Mouse (Mus musculus) MEL (cell line): ENCODE data around the gene Med7. TPM values are rescaled to one million over a fixed set of nuclear protein-coding genes. Genes with fewer than 3 reads are reported as not detected.

Source experiments
- DNase-seq: peaks from one replicate; pipeline ENCODE4 v3.0.0; 2011; ENCODE audit warnings: low read depth, low spot score
- H3K27ac ChIP-seq: 2 replicates; pipeline ENCODE4 v1.5.1; 2012; ENCODE audit warnings: low read depth, mild to moderate bottlenecking, control low read depth, low read length, moderate library complexity; ENCODE audit not compliant: control insufficient read depth
- H3K27me3 ChIP-seq, 2 experiments: fragments of 150-350 bp in 1 of 2; sonication (generic) in 1 of 2; 2 replicates each; pipeline ENCODE4 v1.6.1; 2012; ENCODE audit warnings: low read length in 2 of 2, mild to moderate bottlenecking in 2 of 2, improper control_type of control experiment in 1 of 2, moderate library complexity in 1 of 2; ENCODE audit not compliant: insufficient read depth in 2 of 2, control insufficient read depth in 1 of 2
- H3K36me3 ChIP-seq, 2 experiments: 2 replicates each; pipeline ENCODE4 v1.6.1; 2012 to 2014; ENCODE audit warnings: low read length in 2 of 2, improper control_type of control experiment in 1 of 2, inconsistent platforms in 1 of 2, mild to moderate bottlenecking in 1 of 2; ENCODE audit not compliant: insufficient read depth in 2 of 2, control insufficient read depth in 1 of 2
- H3K4me1 ChIP-seq, 2 experiments: fragments of 150-350 bp in 1 of 2; sonication (generic) in 1 of 2; 2 replicates each; pipeline ENCODE4 v1.6.1; 2012; ENCODE audit warnings: low read length in 2 of 2, improper control_type of control experiment in 1 of 2, mild to moderate bottlenecking in 1 of 2; ENCODE audit not compliant: insufficient read depth in 2 of 2, control insufficient read depth in 1 of 2
- H3K4me3 ChIP-seq, 2 experiments: fragments of 150-350 bp in 1 of 2; sonication (generic) in 1 of 2; 2 replicates each; pipeline ENCODE4 v1.5.1; 2012; ENCODE audit warnings: low read depth in 2 of 2, low read length in 2 of 2, mild to moderate bottlenecking in 2 of 2, moderate library complexity in 2 of 2, control low read depth in 1 of 2, improper control_type of control experiment in 1 of 2; ENCODE audit not compliant: control insufficient read depth in 1 of 2, insufficient read depth in 1 of 2
- H3K79me2 ChIP-seq: 2 replicates; pipeline ENCODE4 v1.6.1; 2012; ENCODE audit warnings: mild to moderate bottlenecking, low read length, moderate library complexity; ENCODE audit not compliant: control insufficient read depth, poor library complexity, insufficient read depth
- H3K9ac ChIP-seq: 2 replicates; pipeline ENCODE4 v1.6.1; 2012; ENCODE audit warnings: low read depth, mild to moderate bottlenecking, control low read depth, low read length, moderate library complexity; ENCODE audit not compliant: control insufficient read depth, poor library complexity, severe bottlenecking
- H3K9me3 ChIP-seq: fragments of 150-350 bp; sonication (generic); replicated peaks from 2 replicates; pipeline ENCODE4 v1.6.1; 2012; ENCODE audit warnings: mild to moderate bottlenecking, low read length, improper control_type of control experiment, moderate library complexity; ENCODE audit not compliant: insufficient read depth
- BHLHE40 ChIP-seq: IDR thresholded peaks from 2 replicates; pipeline ENCODE4 v1.6.1; 2012; ENCODE audit warnings: low read depth, mild to moderate bottlenecking, inconsistent platforms, low read length, improper control_type of control experiment, borderline replicate concordance
- CHD1 ChIP-seq: IDR thresholded peaks from 2 replicates; pipeline ENCODE4 v1.6.1; 2012; ENCODE audit warnings: low read depth, mild to moderate bottlenecking, inconsistent platforms, low read length, improper control_type of control experiment
- CHD2 ChIP-seq: IDR thresholded peaks from 2 replicates; pipeline ENCODE4 v1.6.1; 2011; ENCODE audit warnings: low read length, improper control_type of control experiment
- CTCF ChIP-seq, 3 experiments: IDR thresholded peaks in 2 of 3; conservative IDR thresholded peaks in 1 of 3; 2 replicates each; pipeline ENCODE4 v1.5.1; 2011 to 2012; ENCODE audit warnings: low read length in 3 of 3, low read depth in 2 of 3, mild to moderate bottlenecking in 2 of 3, improper control_type of control experiment in 1 of 3, inconsistent platforms in 1 of 3, mixed read lengths in 1 of 3, moderate library complexity in 1 of 3; ENCODE audit not compliant: control insufficient read depth in 1 of 3, insufficient read depth in 1 of 3, poor library complexity in 1 of 3, severe bottlenecking in 1 of 3
- E2F4 ChIP-seq: IDR thresholded peaks from 2 replicates; pipeline ENCODE4 v1.6.1; 2011; ENCODE audit warnings: low read depth, low read length, improper control_type of control experiment, borderline replicate concordance
- ELF1 ChIP-seq: IDR thresholded peaks from 2 replicates; pipeline ENCODE4 v1.6.1; 2014; ENCODE audit warnings: low read depth, mild to moderate bottlenecking, inconsistent platforms, low read length, improper control_type of control experiment, moderate library complexity
- EP300 ChIP-seq, 2 experiments: IDR thresholded peaks; 2 replicates each; pipeline ENCODE4 v1.6.1; 2011; ENCODE audit warnings: improper control_type of control experiment in 2 of 2, low read length in 2 of 2, low read depth in 1 of 2, mild to moderate bottlenecking in 1 of 2
- ETS1 ChIP-seq: IDR thresholded peaks from 2 replicates; pipeline ENCODE4 v1.6.1; 2012; ENCODE audit warnings: low read depth, mild to moderate bottlenecking, inconsistent platforms, low read length, improper control_type of control experiment, moderate library complexity
- GABPA ChIP-seq: IDR thresholded peaks from 2 replicates; pipeline ENCODE4 v1.6.1; 2012; ENCODE audit warnings: low read depth, mild to moderate bottlenecking, inconsistent platforms, low read length, improper control_type of control experiment, moderate library complexity
- GATA1 ChIP-seq: IDR thresholded peaks from 2 replicates; pipeline ENCODE4 v1.6.1; 2011; ENCODE audit warnings: low read depth, low read length, improper control_type of control experiment
- HCFC1 ChIP-seq: IDR thresholded peaks from 2 replicates; pipeline ENCODE4 v1.6.1; 2012; ENCODE audit warnings: low read depth, mild to moderate bottlenecking, inconsistent platforms, low read length, improper control_type of control experiment, moderate library complexity
- JUND ChIP-seq: IDR thresholded peaks from 2 replicates; pipeline ENCODE4 v1.6.1; 2011; ENCODE audit warnings: low read depth, mild to moderate bottlenecking, improper control_type of control experiment, low read length
- KAT2A ChIP-seq: conservative IDR thresholded peaks from 2 replicates; pipeline ENCODE4 v1.6.1; 2012; ENCODE audit warnings: low read depth, low read length, improper control_type of control experiment, inconsistent platforms
- MAFK ChIP-seq: IDR thresholded peaks from 2 replicates; pipeline ENCODE4 v1.6.1; 2011; ENCODE audit warnings: low read depth, mild to moderate bottlenecking, low read length, improper control_type of control experiment, borderline replicate concordance
- MAX ChIP-seq: IDR thresholded peaks from 2 replicates; pipeline ENCODE4 v1.6.1; 2011; ENCODE audit warnings: low read length, improper control_type of control experiment
- MAZ ChIP-seq: IDR thresholded peaks from 2 replicates; pipeline ENCODE4 v1.6.1; 2012; ENCODE audit warnings: low read depth, mild to moderate bottlenecking, inconsistent platforms, low read length, improper control_type of control experiment
- MEF2A ChIP-seq: IDR thresholded peaks from 2 replicates; pipeline ENCODE4 v1.6.1; 2014; ENCODE audit warnings: low read depth, mild to moderate bottlenecking, inconsistent platforms, low read length, improper control_type of control experiment; ENCODE audit not compliant: poor library complexity, insufficient replicate concordance, severe bottlenecking; ENCODE audit errors: extremely low read depth
- MXI1 ChIP-seq: IDR thresholded peaks from 2 replicates; pipeline ENCODE4 v1.6.1; 2011; ENCODE audit warnings: mild to moderate bottlenecking, low read depth, low read length, improper control_type of control experiment
- MYB ChIP-seq: IDR thresholded peaks from 2 replicates; pipeline ENCODE4 v1.6.1; 2011; ENCODE audit warnings: mild to moderate bottlenecking, low read depth, low read length, improper control_type of control experiment
- MYC ChIP-seq: IDR thresholded peaks from 2 replicates; pipeline ENCODE4 v1.6.1; 2011; ENCODE audit warnings: low read depth, mild to moderate bottlenecking, low read length, improper control_type of control experiment, moderate library complexity
- NELFE ChIP-seq: IDR thresholded peaks from 2 replicates; pipeline ENCODE4 v1.6.1; 2011; ENCODE audit warnings: low read depth, low read length, improper control_type of control experiment
- NRF1 ChIP-seq: IDR thresholded peaks from 2 replicates; pipeline ENCODE4 v1.6.1; 2014; ENCODE audit warnings: low read depth, mild to moderate bottlenecking, inconsistent platforms, low read length, improper control_type of control experiment, moderate library complexity; ENCODE audit not compliant: poor library complexity, insufficient read depth, severe bottlenecking
- POLR2A ChIP-seq, 2 experiments: IDR thresholded peaks; 2 replicates each; pipeline ENCODE4 v1.6.1; 2011 to 2012; ENCODE audit warnings: low read length in 2 of 2, mild to moderate bottlenecking in 2 of 2, control low read depth in 1 of 2, improper control_type of control experiment in 1 of 2, low read depth in 1 of 2, moderate library complexity in 1 of 2; ENCODE audit not compliant: control insufficient read depth in 1 of 2, insufficient read depth in 1 of 2, poor library complexity in 1 of 2
- POLR2AphosphoS2 ChIP-seq: IDR thresholded peaks from 2 replicates; pipeline ENCODE4 v1.6.1; 2011; ENCODE audit warnings: low read length, improper control_type of control experiment
- POLR2AphosphoS5 ChIP-seq: IDR thresholded peaks from 2 replicates; pipeline ENCODE4 v1.6.1; 2012; ENCODE audit warnings: low read depth, borderline replicate concordance, mild to moderate bottlenecking, inconsistent platforms, low read length, moderate library complexity, mixed read lengths
- RAD21 ChIP-seq: IDR thresholded peaks from 2 replicates; pipeline ENCODE4 v1.6.1; 2011; ENCODE audit warnings: mild to moderate bottlenecking, low read depth, low read length, improper control_type of control experiment
- RCOR1 ChIP-seq: IDR thresholded peaks from 2 replicates; pipeline ENCODE4 v1.6.1; 2012; ENCODE audit warnings: low read depth, mild to moderate bottlenecking, inconsistent platforms, low read length, improper control_type of control experiment
- SMC3 ChIP-seq: IDR thresholded peaks from 2 replicates; pipeline ENCODE4 v1.6.1; 2011; ENCODE audit warnings: low read depth, low read length, improper control_type of control experiment
- TAL1 ChIP-seq: IDR thresholded peaks from 2 replicates; pipeline ENCODE4 v1.6.1; 2012; ENCODE audit warnings: mild to moderate bottlenecking, inconsistent platforms, low read length, moderate library complexity, mixed read lengths
- TBP ChIP-seq: IDR thresholded peaks from 2 replicates; pipeline ENCODE4 v1.8.0; 2011; ENCODE audit warnings: low read depth, low read length, improper control_type of control experiment
- TCF12 ChIP-seq: IDR thresholded peaks from 2 replicates; pipeline ENCODE4 v1.6.1; 2014; ENCODE audit warnings: low read depth, mild to moderate bottlenecking, inconsistent platforms, low read length, improper control_type of control experiment, moderate library complexity
- UBTF ChIP-seq: IDR thresholded peaks from 2 replicates; pipeline ENCODE4 v1.6.1; 2012; ENCODE audit warnings: low read depth, mild to moderate bottlenecking, inconsistent platforms, low read length, improper control_type of control experiment, moderate library complexity, borderline replicate concordance; ENCODE audit not compliant: insufficient read depth
- USF1 ChIP-seq: IDR thresholded peaks from 2 replicates; pipeline ENCODE4 v1.6.1; 2014; ENCODE audit warnings: low read depth, mild to moderate bottlenecking, inconsistent platforms, low read length, improper control_type of control experiment, moderate library complexity
- USF2 ChIP-seq, 2 experiments: IDR thresholded peaks; 2 replicates each; pipeline ENCODE4 v1.6.1; 2011 to 2012; ENCODE audit warnings: improper control_type of control experiment in 2 of 2, low read length in 2 of 2, borderline replicate concordance in 1 of 2, inconsistent platforms in 1 of 2, low read depth in 1 of 2, mild to moderate bottlenecking in 1 of 2; ENCODE audit not compliant: insufficient read depth in 1 of 2
- ZC3H11A ChIP-seq: IDR thresholded peaks from 2 replicates; pipeline ENCODE4 v1.6.1; 2012; ENCODE audit warnings: low read depth, mild to moderate bottlenecking, inconsistent platforms, low read length, improper control_type of control experiment
- ZKSCAN1 ChIP-seq: IDR thresholded peaks from 2 replicates; pipeline ENCODE4 v1.6.1; 2012; ENCODE audit warnings: low read depth, mild to moderate bottlenecking, inconsistent platforms, low read length, improper control_type of control experiment, moderate library complexity
- ZMIZ1 ChIP-seq: IDR thresholded peaks from 2 replicates; pipeline ENCODE4 v1.6.1; 2012; ENCODE audit warnings: low read depth, mild to moderate bottlenecking, inconsistent platforms, low read length, improper control_type of control experiment, moderate library complexity
- ZNF384 ChIP-seq: IDR thresholded peaks from 2 replicates; pipeline ENCODE4 v1.6.1; 2012; ENCODE audit warnings: low read depth, mild to moderate bottlenecking, inconsistent platforms, low read length, improper control_type of control experiment
- polyA plus RNA-seq, 2 experiments: library from polyadenylated mRNA; stranded (reverse) in 1 of 2; unstranded in 1 of 2; fragments of >175 nt in 1 of 2; fragments of >200 nt in 1 of 2; gene quantifications; 2 replicates each; pipeline versions ENCODE4 v1.2.1 to v1.2.4; 2012; ENCODE audit warnings: low replicate concordance in 2 of 2, low read depth in 1 of 2; ENCODE audit not compliant: insufficient read length in 2 of 2, insufficient read depth in 1 of 2, missing spikeins in 1 of 2
- total RNA-seq: library from RNA; depleted of rRNA; stranded (reverse); fragments of 300-350 nt; gene quantifications from 2 replicates; pipeline ENCODE4 v1.2.3, GENCODE M21; 2012

Gene Med7
- total and polyA plus RNA-seq, 3 experiments: 56.5 to 57.8 TPM; not detected in 1

DNA sequence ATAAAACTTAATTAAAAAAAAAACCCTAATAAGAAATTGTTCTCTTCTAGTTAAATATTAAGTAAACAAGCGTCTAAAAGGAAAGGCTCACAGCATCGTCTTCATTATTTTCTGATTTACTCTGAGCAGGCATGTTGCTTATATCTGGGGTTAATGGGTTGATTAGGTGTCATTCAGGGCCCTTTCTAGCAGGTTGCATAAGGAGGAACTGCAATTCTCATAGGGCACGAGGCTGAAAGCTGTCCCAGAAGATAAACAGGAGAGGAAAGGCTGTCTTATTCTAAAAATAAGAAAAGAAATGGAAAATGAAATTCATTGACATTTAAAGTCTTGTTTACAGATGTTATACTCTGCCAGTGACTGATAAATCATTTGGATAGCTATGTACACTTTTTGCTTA is 23.2 kb downstream of the Med7 start:
- peak; percentile 54 for DNase-seq
- Histone ChIP-seq H3K36me3 (peaks cover 0 to 5% of the 10 kb centered on the region in 2 experiments; a peak in 2 of 4 replicates), H3K27me3 (no peaks in the 10 kb centered on the region), H3K4me1 (peaks cover 12 to 15% of the 10 kb centered on the region in 2 experiments; a peak in 3 of 4 replicates), H3K27ac (no peak overlapping the region), H3K4me3 (no peak overlapping the region), H3K9ac (no peak overlapping the region), H3K9me3 (no peaks in the 10 kb centered on the region), H3K79me2 (no peaks in the 10 kb centered on the region)
- TF ChIP-seq ZC3H11A (no peak), CTCF (IDR thresholded peaks at IDR 0.05 in 2 of 3, conservative IDR thresholded peaks at IDR 0.05 in 1 of 3; ENCODE audit: control insufficient read depth in 1 of 3, insufficient read depth in 1 of 3, low read depth in 2 of 3, low read length in 3 of 3, poor library complexity in 1 of 3, severe bottlenecking in 1 of 3) (no peak), MYB (no peak), TAL1 (0 out of 2 replicates have a peak, but pooled peaks have one; percentile 21), POLR2AphosphoS5 (no peak), GABPA (no peak), NRF1 (no peak), NELFE (no peak), MAX (0 out of 2 replicates have a peak, but pooled peaks have one; percentile 20), BHLHE40 (peak; percentile 46; the same call in 1 of the 2 replicates), USF2 (IDR thresholded peaks at IDR 0.05; ENCODE audit: borderline replicate concordance in 1 of 2, insufficient read depth in 1 of 2, low read depth in 1 of 2, low read length in 2 of 2) (no peak), MAZ (no peak), TBP (no peak), SMC3 (no peak), MXI1 (peak; percentile 57; the same call in 1 of the 2 replicates), MAFK (no peak), KAT2A (no peak), CHD1 (no peak), E2F4 (no peak), TCF12 (peak; percentile 69; the same call in 1 of the 2 replicates), MYC (no peak), MEF2A (no peak), JUND (no peak), USF1 (no peak), CHD2 (no peak), HCFC1 (no peak), ELF1 (no peak), ZNF384 (no peak), RAD21 (no peak), POLR2AphosphoS2 (no peak), RCOR1 (no peak), ZKSCAN1 (no peak), POLR2A (IDR thresholded peaks at IDR 0.05; ENCODE audit: control insufficient read depth in 1 of 2, insufficient read depth in 1 of 2, low read depth in 1 of 2, low read length in 2 of 2, poor library complexity in 1 of 2) (no peak), UBTF (no peak), ZMIZ1 (no peak), EP300 (IDR thresholded peaks at IDR 0.05; ENCODE audit: low read depth in 1 of 2, low read length in 2 of 2) (peak; percentile 51 to 71; a peak in 3 of 4 replicates), GATA1 (no peak), ETS1 (peak; percentile 55; the same call in 1 of the 2 replicates)
